Mouse (Mus musculus) lung, adult 18-20 months (tissue): ENCODE results near the gene Pja2.
"Not testable (repeated sequence)": the region's sequence is repeated elsewhere in the genome, so short reads cannot be mapped to it uniquely, and the experiment has no call there.

Experiments
- DNase-seq, 2 experiments: peaks; one replicate each; pipeline ENCODE4 v3.0.0; 2022; ENCODE audit warnings: mixed read lengths in 2 of 2

Pja2 gene

DNA sequence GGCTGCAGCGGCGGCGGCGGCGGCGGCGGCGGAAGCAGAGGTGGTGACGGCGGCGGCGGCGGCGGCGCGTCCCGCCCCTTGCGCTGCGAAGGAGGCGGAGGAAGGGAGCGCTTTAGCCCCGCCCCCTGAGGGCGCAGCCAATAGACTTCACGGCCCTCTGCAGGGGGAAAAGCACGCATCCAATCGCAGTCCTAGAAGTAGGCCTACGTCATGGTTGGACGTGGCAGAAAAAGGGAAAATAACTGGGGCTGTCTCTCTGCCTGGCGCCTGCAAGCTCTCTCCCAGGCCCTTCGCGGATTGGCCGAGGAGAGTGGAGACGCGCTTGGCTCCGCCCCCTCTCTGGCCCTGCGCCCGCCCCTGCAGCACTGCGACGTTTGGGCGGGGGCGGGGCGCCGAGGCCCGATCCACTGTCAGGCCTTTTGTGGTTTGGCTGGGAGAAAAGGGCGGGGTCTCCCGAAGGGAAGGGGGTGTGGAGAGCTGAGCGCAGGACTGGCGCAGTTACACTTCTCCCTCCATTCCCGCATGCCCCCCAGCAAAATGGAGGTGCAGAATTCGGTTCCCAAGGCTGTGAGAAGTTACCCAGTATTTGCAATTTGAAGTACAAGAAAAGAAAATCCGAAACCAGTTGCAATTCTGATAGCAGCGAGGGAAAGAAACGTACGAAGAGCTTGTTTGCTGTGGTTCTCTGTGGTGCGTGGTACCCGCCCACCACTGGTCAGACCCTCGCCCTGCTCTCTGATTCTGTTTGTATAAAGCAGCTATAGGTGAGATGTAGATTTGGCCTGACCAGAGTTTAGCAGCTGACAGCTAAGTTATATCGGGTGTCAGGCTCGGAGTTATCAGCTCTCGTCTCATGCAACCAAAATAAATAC, at the start of gene Pja2:
TSS of gene Pja2 (minus strand) at position 19 of the 872 bp plus-strand sequence.
- DNase-seq = peak; percentile 99

DNA sequence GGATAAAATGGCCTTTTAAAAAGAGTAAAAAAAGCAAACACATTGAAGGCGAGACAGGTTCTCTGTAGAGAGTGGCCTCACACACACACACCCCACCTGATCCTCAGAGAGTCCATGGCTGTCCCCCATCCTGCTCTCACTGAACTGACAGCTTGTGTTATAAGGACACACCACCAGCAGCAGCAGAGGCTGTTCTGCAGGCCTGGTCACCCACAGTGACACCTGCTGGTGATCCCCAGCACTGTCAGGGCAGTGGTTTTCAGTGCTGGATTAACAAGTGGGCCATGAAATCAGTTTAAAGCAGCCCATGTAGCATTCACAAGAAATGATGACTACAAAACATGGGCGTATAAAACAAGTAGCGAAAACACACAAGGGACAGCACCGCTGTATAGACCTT, 43.6 kb upstream of the Pja2 start:
- peak; percentile 55 to 74 for DNase-seq

DNA sequence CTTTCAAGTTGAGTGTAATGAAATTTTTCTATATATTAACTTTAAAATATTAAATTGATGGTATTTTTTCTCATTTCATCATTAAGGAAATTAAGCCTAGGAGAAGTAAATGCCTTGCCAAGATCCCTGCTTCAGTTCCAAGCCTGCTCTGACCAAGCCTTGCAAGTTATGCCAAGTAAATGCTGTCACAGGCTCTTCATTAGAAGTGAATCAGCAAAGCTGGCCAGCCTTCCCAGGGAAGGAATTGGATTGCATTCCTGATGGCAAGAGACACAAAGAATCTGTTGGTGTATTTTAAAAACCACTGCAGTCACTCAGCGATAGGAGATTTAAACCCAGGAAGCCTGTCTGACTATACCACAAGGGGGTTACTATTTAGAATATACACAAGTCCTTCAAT, 32.0 kb upstream of the Pja2 start:
- peak; percentile 33 to 41 for DNase-seq

DNA sequence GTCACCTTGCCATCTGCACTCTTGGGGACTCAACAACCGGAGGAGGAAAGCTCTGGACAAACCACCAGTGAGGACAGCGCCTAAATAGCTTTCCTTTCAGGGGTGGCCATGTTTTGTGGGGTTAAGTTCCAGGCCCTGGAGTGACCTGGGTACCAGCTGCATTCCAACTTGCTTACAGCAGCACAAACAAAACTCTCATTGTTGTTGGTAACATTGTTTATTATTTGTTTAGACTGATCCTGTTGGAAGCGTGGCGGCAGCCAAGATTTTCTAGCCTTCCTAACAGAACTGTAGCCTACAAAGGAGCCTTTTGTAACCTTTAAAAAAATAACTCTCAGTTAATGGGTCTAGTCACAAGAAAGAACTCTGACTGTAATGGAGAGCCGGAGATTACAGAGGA, 30.9 kb upstream of the Pja2 start:
- no peak for DNase-seq

DNA sequence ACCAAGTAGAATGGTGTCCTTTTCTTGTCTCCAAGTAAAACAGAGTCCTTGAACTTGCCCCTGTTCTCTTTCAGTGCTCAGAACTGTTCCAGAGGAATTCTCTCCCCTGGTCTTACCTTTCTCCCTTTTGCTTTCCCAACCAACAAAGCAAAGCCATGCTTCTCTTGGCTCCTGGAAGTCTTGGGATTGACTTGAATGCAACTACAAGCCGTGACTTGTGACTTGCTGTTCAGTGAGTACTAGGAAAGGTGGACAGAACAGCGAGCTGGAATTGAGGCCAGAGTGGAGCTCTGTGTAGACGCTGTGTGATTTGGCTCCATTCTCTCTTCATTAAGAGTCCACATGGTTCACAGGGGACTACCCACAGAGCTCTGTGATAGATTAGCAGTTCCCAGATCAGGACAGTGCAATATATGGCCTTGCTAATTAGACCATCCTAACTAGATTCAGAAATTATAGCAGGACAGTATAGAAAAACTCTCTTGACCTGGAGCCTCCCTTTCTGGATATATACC, 30.3 kb upstream of the Pja2 start:
- no peak for DNase-seq

DNA sequence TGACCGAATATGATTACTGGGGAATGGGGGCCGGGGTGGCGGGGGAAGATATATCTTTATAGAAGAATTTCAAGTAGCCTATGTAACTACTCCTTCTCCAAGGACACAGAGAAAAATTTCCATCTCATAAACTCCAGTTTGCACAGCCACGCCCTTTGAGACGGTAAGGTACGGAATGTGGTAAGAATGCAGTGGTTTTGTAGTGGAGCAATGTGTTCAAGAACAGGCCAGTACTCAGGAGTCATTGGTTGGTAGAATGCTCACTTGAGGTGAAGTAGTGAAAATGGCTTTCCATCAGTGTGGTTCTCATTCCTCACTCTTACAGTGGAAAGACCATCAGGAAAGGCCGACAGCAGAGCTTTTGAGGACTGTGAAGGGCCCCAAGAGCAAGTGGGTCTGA, 22.2 kb upstream of the Pja2 start:
- DNase-seq = no peak

DNA sequence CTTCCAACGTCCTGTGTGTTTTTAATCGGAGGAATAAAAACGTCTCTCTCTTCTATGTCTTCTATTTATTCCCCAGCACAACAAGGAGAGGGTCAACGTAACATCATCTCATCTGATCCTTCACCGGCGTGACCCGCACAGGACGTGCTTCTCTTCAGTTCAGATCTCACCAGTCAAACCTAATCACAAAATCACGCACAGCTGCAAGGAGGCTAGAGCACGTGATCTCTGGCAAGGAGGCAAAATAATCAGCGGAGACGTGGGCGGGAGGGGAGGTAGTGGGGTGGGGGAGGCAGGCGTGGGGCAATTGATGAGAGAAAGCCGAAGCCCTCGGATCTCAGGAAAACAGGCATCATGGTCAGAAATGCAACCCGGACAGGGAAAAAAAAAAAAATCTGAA, 14.4 kb upstream of the Pja2 start:
- peak in 1 of 2 experiments; percentile 7 for DNase-seq

DNA sequence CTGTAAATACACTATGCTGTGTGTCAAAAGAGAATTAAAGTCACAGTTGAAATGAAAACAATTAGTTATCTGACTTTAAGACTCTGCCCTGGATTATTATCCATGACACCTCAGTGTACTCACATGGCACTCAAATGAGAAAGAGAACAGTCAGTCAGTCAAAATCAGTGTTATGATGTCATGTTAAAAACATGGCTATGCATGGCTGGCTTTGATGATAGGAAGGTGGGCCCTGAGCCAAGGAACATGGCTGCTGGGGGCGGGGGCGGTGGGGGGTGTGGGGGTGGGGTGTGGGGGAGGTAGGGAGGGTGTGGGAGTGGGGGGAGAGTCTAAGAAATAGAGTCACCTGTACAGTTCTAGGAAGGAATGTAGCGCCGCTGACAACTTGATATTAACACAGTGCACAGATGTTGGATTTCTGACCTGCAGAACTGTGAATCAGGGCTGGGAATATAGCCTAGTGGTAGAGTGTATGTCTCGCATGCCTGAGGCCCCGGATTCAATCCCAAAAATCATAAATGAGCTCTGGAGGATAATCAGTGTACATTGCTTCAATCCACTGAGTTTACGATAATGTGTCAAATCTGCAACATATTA, 13.0 kb upstream of the Pja2 start:
- no peak for DNase-seq

DNA sequence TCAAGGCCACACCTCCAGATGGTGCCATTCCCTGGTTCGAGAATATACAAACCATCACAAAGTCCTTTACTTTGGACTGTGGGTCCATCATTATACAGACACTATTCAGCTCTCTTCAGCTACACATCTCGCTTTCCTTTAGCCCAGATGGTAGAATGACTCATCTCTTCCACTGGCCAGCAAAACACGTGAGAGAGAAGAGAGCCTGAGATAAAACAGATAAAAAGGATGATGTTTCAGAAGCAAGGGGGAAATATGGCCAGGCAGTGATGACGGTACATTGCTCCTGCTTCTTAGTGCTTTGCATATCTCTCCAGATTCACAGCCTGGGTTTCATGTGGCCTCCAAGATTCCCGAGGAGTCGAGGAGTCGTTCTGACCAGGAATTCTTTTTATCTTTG, 10.0 kb upstream of the Pja2 start:
- no peak for DNase-seq

DNA sequence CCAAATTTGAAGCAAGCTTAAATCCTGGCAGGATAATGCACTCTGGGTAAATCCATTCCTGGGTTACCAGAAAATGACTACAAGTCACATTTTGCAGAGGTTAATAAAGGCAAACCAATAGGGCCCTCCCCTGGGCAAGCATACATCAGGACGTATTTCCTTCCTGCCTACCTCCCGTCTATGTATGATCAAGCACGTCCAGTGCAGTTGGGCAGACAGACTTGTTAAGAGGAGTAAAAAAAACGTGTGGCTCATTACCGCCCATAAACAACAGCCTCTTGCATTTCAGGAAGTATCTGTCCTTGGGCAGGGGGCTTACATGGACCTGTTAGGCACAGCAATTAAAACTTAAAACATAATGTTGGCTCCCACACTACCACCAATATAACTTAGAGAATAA, 8.0 kb upstream of the Pja2 start:
- DNase-seq = no peak

DNA sequence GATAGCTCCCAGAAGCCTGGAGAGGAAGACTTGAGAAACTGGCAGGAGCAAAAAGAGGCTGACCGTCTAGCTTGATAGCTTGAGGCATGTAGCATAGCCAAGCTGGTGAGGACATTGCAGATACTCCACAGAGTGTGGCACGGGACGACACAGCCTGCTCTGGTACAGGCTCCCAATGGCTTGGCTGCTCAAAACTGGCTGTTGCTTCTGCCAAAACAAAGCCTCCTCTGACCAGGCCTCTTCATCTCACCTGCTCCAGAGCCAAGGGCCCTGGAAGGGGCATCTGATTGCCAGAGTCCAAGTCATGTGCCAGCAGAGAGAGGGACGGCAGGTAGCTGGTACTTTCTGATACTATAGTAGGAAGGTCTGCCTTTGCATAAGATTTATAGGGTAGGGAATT, 5.5 kb upstream of the Pja2 start:
- no peak for DNase-seq

DNA sequence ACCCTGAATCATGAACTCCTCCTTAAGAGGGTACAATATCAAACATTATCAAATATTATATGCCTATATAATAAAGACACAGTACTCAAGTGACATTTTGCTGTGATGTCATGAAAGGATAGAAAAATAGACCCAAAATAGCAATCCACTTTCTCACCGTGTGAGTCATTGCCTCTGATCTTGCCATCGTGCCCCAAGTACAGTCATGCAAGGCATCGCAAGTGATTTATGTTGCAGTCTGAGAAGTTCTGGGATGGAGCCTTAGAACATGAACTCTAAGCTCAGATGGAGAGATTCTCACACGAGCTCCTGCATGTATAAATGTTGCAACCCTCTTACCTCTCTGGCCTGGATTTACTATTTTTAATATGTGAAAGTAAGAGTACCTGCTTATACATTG, 2.2 kb upstream of the Pja2 start:
- no peak for DNase-seq

DNA sequence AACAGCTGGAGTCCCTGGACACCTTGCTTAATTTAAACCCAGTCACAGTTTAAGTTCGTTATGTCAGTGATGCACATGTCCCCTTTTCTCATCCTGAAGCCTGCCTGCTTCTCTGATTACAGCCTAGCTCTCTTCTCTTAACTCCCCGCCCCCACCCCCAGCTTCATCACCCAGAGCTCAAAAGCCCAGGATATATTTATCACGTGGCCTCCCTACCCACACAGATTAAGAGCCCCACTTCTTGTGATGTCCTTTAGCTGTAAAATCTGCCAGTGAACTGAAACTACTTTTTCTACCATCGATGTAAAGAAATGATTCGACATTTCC, 1.0 kb upstream of the Pja2 start:
- no peak for DNase-seq

DNA sequence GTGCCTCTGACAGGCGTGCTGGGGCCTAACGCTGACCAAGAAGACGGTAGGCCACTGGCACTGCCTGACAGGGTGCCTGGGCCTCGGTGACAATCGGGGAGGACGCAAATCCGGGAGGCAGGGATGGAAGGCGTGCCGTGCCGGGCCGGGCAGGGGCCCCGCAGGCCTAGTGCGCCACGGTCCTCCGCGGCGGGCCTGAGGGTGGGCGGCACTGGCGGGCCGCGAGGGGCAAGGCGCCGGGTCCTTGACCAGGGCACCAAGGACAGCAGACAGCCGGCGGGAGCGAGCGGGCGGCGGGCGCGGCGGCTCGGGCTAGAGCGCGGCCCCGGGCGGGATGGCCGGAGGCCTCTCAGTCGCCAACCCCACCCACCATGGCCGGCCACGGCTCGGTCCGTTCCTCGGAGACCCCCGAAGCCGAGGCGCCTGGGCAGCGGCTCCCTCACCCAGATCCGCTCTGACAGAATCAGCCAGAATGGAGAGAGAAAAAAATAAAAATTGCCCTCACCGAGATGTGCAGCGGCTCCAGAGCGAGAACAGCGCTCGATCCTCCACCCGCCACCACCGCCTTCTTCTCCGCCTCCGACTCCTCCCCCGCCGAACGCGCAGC, 322 bp downstream of the Pja2 start:
- DNase-seq = no peak

DNA sequence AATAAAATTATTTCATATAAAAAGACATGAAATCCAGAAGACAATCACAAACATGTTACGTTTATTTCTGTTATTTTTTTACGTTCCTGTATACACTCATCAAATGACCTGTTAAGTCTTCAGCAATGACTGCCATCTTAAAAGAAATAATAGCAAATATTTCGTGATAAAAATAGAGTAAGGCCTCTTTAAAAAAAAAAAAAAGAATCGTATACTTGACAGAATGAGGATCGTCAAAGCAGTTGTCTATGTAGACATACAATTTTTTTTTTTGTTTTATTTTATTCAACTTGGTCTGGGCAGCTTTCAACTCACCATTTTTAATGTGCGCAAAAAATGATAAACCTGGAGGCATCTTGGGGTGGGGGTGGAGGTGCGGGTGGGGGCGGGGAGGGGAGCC, 831 bp downstream of the Pja2 start:
- no peak for DNase-seq

DNA sequence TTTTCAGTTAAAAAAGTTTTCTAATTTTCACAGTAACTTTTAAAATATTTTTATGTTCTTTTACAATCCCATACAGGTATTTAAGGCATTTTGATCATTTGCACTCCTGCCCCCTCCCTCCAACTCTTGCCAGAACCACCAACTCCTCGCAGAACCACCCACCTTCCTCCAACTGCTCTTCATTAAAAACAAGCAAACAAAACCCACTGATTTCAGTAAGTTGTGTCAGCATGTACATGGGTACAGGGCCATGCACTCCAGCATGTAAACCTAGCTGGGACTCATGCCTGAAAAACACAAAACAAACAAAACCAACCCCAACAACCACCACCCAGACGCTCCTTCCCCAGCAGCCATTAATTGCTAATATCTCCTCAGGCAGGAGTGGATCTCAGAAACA, 7.2 kb downstream of the Pja2 start:
- no peak for DNase-seq

DNA sequence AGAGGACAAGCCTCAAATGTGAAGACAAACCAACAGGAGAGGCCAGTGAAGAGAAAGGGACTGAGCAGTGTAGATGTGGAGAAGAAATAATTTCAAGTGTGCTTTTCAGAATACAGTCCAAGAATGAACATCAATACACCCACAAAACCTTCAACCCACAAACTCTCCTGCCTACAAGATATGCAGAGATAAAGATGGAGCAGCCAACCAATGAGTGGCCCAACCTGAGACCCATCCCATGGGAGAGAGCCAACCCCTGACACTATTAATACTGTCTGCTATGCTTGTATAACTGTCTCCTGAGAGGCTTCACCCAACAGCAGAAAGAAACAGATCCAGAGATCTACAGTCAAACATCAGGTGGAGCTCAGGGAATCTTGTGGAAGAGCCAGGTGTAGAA, 16.3 kb downstream of the Pja2 start:
- no peak for DNase-seq

DNA sequence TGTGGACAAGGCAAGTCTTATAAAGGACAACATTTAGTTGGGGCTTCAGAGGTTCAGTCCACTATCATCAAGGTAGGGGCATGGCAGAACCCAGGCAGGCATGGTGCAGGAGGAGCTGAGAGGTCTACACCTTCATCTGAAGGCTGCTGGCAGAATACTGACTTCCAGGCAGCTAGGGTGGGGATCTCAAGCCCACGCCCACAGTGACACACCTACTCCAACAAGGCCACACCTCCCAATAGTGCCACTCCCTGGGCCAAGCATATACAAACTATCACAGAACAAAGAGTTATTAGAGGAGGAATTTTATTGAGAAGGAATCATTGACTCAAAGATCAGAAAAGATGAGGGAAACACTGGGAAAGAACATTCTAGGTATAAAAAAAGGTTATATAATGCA, 17.2 kb downstream of the Pja2 start:
- DNase-seq = not testable (repeated sequence)

DNA sequence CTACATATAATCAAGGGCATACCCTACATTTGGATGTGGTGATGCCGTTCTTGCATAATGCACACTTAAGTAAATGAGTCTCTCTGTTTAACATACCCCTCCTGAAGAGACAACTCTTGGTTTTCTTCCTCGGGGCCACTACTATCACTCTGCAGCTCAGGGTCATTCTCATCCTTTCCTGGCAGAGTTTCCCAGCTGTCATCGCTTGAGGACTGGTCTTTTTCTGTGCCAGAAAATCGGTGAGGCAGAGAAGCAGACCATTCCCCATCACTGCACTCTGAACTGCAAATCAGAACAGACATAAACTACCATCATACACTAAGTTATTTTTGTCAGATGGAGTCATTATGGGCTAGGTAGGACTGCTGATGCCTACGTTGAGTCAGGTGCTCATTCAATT, 34.1 kb downstream of the Pja2 start:
- DNase-seq = no peak

DNA sequence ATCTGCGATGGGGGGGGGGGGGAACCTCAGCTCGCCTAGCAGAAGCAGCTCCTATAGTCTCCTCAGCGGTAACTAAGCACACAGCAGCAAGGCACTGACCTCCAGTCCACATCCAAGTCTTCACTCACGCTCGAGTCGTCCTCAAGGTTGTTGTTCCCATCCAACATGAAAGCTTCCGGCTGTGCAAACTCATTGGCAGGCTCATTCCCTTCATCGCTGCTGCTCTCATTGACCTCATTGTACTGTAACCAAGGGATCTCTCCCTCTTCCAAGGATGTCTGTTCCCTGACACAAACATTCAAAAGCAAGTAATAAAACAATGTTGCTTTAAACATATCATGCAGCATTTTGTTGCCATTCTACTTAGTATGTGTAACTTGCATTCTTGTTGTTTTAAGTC, 39.0 kb downstream of the Pja2 start:
- DNase-seq = no peak

DNA sequence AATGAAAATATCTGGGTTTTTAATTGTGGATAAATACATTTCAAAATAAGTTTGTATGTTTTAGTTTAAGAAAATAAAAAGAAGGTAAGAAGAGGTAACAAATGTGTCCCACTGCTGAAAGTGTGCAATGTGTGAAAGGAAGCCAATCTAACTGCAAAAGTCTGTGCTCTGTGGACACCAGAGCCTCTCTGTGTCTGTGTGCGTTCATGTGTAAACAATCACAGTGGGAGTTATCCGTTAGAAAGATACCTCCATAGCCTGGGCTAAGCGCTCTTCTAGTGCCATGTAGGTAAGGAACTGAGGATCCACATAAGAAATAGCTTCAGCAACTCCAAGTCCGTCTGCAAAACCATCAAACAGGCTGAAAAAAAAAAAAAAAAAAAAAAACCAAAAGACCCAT, 42.0 kb downstream of the Pja2 start:
- DNase-seq = no peak

DNA sequence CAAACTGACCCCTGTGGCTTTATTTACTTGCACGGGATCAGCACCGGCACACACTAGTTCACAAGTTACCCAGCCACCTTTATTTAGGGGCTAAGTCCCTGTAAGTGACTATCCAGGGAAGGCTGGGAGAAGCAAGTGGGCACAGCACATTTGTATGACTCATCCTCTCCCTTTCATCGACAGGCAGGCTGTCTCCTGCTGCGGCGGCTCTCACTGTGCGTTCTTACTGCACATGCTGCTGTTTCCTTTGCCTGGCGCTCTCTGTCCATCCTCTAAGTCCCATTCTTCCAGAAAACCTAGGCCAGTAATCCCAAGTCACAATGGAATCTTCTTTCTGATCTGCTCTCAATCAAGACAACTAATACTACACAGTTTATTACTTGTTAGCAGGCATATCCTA, 43.7 kb downstream of the Pja2 start:
- DNase-seq = no peak

DNA sequence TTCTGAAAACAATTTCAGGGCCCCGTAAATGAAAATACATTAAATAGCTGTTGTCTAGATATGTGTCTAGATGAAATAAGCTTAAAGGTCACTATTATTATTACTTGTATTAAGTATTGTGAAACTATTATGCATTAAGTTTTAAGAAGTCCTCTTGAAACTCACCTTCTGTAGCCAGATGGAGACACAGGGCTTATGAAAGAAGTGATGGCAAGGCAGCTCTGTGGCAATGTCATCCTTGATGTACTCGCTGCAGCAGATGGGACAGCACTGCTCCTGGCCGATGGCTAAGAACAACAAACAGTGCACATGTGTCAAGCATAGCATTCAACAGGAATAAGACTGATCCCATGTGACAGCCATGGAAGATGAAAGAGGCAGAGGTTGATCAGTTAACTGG, 44.9 kb downstream of the Pja2 start:
- no peak for DNase-seq

DNA sequence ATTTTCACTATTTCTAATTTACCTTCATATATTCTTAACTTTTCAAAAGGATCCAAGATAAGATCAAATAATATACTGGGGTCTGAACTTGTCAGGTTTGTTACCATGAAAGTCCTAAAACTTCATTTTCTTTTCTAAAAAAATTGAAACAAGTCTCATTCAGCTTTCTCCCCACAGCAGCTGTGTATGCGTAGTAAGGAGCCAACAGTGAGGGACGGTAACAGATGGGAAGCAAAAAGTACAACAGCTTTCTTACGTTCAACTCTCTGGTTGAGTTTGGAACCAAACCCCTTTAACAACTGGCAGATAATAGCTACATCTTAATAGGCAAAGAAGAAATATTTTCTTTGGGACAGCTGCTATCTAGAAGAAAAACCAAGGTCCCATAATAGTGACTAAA, 50.3 kb downstream of the Pja2 start:
- DNase-seq = not testable (repeated sequence)
